Mouse (Mus musculus) left cerebral cortex, postnatal 14 days (tissue): ENCODE measurements at regions not wholly inside any gene's neighbourhood (a gene's known extent, or its start where the extent isn't known, plus 50 kb on each side); places are given as distances from the start of the nearest gene placed in this dataset.
A peak's percentile ranks its signal among the peaks of the same experiment; 100 is the strongest.

Experiments
- DNase-seq, 2 experiments: peaks; one replicate each; pipeline ENCODE4 v3.0.0; 2021 to 2022; ENCODE audit warnings: low spot score in 2 of 2, mixed read lengths in 1 of 2
- intact Hi-C: fragments of 180-260 bp; cut with DNase I; formaldehyde crosslinking; loops from one replicate; pipeline ENCODE4 v1.15.1; 2025

- intact Hi-C loops, result no loop called here
- no peak for DNase-seq
Observed at GRCm38 (mm10) chr10:116655018-116655807, 73.9 kb upstream of the Cnot2 start.

- intact Hi-C loops, result no loop called here
- no peak for DNase-seq
Observed at GRCm38 (mm10) chr10:116654091-116654490, 72.8 kb upstream of the Cnot2 start.

- intact Hi-C loops, result no loop called here
- peak; percentile 73 to 76 for DNase-seq
Observed at GRCm38 (mm10) chr10:116653511-116653945, 72.2 kb upstream of the Cnot2 start.

GRCm38 (mm10) chr10:116649287-116649686 is 68.0 kb upstream of the Cnot2 start:
- intact Hi-C loops, result no loop called here

GRCm38 (mm10) chr10:116646035-116646434 is 64.7 kb upstream of the Cnot2 start:
- DNase-seq, result peak; percentile 5 to 20
- intact Hi-C loops, result no loop called here

More at GRCm38 (mm10) chr10:116649287-116649686, 68.0 kb upstream of the Cnot2 start:
- no peak for DNase-seq

GRCm38 (mm10) chr10:116645631-116646030 is 64.3 kb upstream of the Cnot2 start:
- peak; percentile 9 to 23 for DNase-seq
- intact Hi-C loops, result no loop called here

- DNase-seq, result peak in 1 of 2 experiments; percentile 5
- intact Hi-C loops, result no loop called here
Observed at GRCm38 (mm10) chr10:116645108-116645507, 63.8 kb upstream of the Cnot2 start.
